Mouse (Mus musculus) bone marrow, adult 2 months (tissue): ENCODE measurements around the gene Rrad.

Experiments used
- CTCF ChIP-seq: fragments of 200-500 bp; IDR thresholded peaks from 2 replicates; pipeline ENCODE4 v1.5.1; 2011; ENCODE audit warnings: low read length, control low read depth; ENCODE audit not compliant: control insufficient read depth, insufficient read depth
- POLR2A ChIP-seq: fragments of 200-500 bp; IDR thresholded peaks from 2 replicates; pipeline ENCODE4 v1.6.1; 2011; ENCODE audit warnings: low read depth, mild to moderate bottlenecking, control low read depth, low read length, borderline replicate concordance; ENCODE audit not compliant: control insufficient read depth

DNA sequence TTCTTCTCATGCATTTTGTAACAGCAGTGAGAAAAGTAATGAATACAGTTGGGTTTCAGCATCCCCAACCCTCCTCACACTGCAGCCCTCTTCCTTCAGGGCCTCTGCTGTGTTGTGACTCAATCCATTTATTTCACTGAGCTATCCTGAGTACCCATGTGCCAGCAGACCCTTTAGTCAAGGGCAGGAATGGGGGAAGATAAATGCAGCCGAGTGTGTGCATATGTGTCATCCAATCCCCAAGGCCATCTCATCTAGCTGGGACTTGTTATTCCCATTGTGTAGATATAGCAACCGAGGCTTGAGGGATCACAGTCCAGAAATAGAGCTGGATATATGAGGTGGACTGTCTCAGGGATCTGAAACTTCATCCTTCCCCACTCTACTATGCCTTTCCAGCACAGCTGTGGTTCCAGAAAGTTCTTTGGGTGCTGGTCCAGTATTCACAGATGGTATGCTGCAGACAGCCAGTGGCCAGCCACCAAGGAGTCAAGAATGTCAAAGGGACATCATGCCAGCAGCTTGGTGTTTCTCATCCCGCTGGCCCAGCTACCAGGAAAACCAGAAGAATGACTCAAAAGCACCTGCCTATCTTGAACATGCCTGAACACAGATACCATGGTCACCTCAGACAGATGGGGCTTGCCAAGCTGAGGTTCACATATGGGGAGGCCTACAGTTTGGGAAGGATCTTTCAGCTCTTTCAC, 4.0 kb upstream of the Rrad start:
- no peak for TF ChIP-seq POLR2A
- no peak for TF ChIP-seq CTCF
